Mouse (Mus musculus) liver, embryonic 13.5 days (tissue): ENCODE results near the gene Nup62. TPM values are rescaled to one million over a fixed set of nuclear protein-coding genes. Genes with fewer than 3 reads are reported as not detected.
A peak's percentile ranks its signal among the peaks of the same experiment; 100 is the strongest.

ENCODE experiments used
- ATAC-seq: fragments of 200-750 bp; cut with Nextera tagmentation; 2 replicates; pipeline ENCODE4 v1.8.0; 2017; ENCODE audit warnings: low read depth, mild to moderate bottlenecking, moderate number of reproducible peaks, moderate library complexity
- DNase-seq: peaks from one replicate; pipeline ENCODE4 v3.0.0; 2022
- H3K27ac ChIP-seq: fragments of 300-500 bp; sonication (generic); 2 replicates; pipeline ENCODE4 v1.5.1; 2015; ENCODE audit warnings: moderate library complexity, mild to moderate bottlenecking, inconsistent platforms
- H3K27me3 ChIP-seq: fragments of 300-500 bp; sonication (generic); 2 replicates; pipeline ENCODE4 v1.6.1; 2015; ENCODE audit warnings: mild to moderate bottlenecking, inconsistent platforms
- H3K36me3 ChIP-seq: fragments of 300-500 bp; sonication (generic); 2 replicates; pipeline ENCODE4 v1.6.1; 2015; ENCODE audit warnings: mild to moderate bottlenecking, inconsistent platforms
- H3K4me1 ChIP-seq: fragments of 300-500 bp; sonication (generic); replicated peaks from 2 replicates; pipeline ENCODE4 v1.6.1; 2015; ENCODE audit warnings: inconsistent platforms
- H3K4me2 ChIP-seq: fragments of 300-500 bp; sonication (generic); 2 replicates; pipeline ENCODE4 v1.6.1; 2015; ENCODE audit warnings: inconsistent platforms, mild to moderate bottlenecking, moderate library complexity
- H3K4me3 ChIP-seq: fragments of 300-500 bp; sonication (generic); replicated peaks from 2 replicates; pipeline ENCODE4 v1.5.1; 2015; ENCODE audit warnings: mild to moderate bottlenecking, inconsistent platforms
- H3K9ac ChIP-seq: fragments of 300-500 bp; sonication (generic); 2 replicates; pipeline ENCODE4 v1.6.1; 2015; ENCODE audit warnings: mild to moderate bottlenecking, inconsistent platforms
- H3K9me3 ChIP-seq: fragments of 300-500 bp; sonication (generic); replicated peaks from 2 replicates; pipeline ENCODE4 v1.6.1; 2016; ENCODE audit warnings: inconsistent platforms
- WGBS: fragments of 180-500 bp; shearing (Covaris S2); methylation state at CpG from one replicate; pipeline ENCODE4 v1.1.7; 2015; ENCODE audit not compliant: insufficient replicate concordance; 5-methylcytosine and 5-hydroxymethylcytosine counted together
- polyA plus RNA-seq: library from polyadenylated mRNA; unstranded; fragments of >200 nt; fragmentation: Nextera tagmentation; extraction: Ambion mirVana; gene quantifications from 2 replicates; pipeline ENCODE4 v1.2.1, GENCODE M21; 2015

Gene Nup62
- polyA plus RNA-seq = 60.8 and 68.9 TPM in 2 replicates

DNA sequence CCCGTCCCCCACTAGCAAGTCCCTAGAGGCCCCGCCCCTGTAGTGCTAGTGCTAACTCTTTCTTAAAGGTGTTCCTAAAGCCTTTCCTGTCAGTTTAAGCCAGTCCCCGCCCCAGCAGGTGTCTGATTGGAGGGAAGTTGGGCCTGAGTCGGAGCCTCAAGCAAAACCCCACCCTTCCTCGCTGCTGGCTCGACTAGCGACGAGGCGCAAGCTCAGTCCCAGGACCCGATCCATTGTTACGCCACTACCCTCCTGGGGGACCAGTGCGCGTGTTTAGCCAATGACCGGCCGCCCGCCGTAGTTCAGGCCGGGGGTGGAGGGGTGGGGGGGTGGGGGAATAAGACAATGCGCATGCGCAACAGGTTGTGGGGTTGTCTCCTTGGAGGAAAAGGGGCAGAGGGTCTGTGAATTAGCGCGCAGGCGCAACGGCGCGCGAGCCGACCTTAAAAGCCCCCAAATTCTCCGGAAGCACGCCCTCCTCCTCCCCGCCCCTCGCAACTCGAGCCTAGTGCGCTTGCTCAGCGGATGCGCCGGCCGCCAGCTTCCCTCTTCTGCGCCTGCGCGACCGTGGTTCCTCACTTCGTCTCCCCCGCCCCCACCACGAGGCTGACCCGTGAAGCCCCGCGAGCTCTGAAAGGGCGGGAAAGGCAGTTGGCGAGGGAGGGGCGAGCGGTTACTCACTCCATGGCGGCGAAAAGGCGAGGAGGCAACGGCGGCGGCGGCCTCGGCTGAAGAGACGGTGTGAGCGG lies at the start of gene Nup62, which contains the start of gene Il4i1:
Gene Nup62 (plus strand): TSS at position 368 of the 749 bp plus-strand sequence.
Gene Il4i1 (plus strand): TSS at position 667 of the 749 bp plus-strand sequence.
- peaks cover 46% of the 10 kb centered on the region for H3K36me3 ChIP-seq
- WGBS = under 1% methylated on average over 62 of the region's 62 CpGs
- ATAC-seq = peak; percentile 90

DNA sequence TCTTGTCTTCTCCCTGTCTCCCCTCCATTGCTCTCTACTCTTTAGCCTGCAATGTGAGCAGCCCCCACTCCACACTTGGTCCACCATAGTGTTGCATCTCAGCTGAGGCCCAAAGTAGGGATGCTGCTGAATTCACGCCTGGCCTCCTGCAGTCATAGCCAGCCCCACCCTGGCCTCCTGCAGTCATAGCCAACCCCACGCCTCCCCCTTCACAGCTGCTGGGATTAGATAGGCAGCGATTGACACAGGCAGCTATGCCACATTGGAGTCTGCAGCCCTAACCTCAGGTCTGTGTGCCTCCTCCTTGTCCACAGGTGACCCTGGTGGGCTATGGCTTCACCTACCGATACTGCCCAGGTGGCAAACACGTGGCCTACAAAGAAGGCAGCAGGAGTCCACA lies 47.8 kb upstream of the Nup62 start:
- 42% methylated on average over 5 of the region's 5 CpGs for WGBS
- Histone ChIP-seq H3K4me2 (peak overlapping the region; percentile 54), H3K27me3 (no peaks in the 10 kb centered on the region), H3K4me3 (no peak overlapping the region), H3K9me3 (no peaks in the 10 kb centered on the region), H3K36me3 (peaks cover 82% of the 10 kb centered on the region), H3K9ac (no peak overlapping the region), H3K27ac (peak overlapping the region; percentile 65), H3K4me1 (peaks cover 70% of the 10 kb centered on the region)
- ATAC-seq = peak; percentile 76
- peak; percentile 71 for DNase-seq

More for the DNA sequence above, at the start of gene Nup62, which contains the start of gene Il4i1:
- no peaks in the 10 kb centered on the region for H3K27me3 ChIP-seq
- no peaks in the 10 kb centered on the region for H3K9me3 ChIP-seq
- H3K9ac ChIP-seq = peak within 1 kb of the TSS; percentile 91
- peak within 1 kb of the TSS; percentile 95 for H3K27ac ChIP-seq
- H3K4me3 ChIP-seq = peak within 1 kb of the TSS; percentile 74
- peak within 1 kb of the TSS; percentile 79 for H3K4me2 ChIP-seq
- peaks cover 56% of the 10 kb centered on the region for H3K4me1 ChIP-seq
- DNase-seq = peak; percentile 98

DNA sequence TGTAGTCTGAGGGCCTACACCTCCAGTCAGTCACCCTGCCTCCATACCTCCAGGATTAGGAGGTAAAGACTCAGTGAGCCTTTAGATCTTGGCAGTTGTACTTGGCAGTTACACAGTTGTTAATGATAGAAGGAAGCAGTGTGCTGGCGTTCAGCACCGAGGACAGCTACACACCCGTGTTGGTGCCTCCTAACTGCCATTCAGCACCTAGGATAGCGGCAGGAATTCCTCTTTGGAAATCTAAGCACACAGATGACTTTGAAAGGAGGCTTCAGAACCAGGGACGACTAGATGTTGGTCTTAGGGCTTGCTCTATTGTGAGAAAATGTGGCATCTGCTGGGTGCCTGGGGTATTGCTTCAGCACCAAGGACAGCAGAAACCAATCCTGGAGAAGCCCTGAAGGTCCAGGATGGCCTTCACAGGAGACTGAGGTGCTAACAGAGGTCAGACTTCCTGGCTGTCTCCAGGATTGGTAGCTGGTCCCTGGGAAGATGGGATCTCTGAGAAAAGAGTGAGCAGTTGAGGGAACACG lies 45.8 kb upstream of the Nup62 start:
- Histone ChIP-seq H3K9ac (no peak overlapping the region), H3K27me3 (no peaks in the 10 kb centered on the region), H3K9me3 (no peaks in the 10 kb centered on the region), H3K4me3 (no peak overlapping the region), H3K4me2 (no peak overlapping the region), H3K27ac (peak overlapping the region; percentile 19; the same call in 1 of the 2 replicates), H3K36me3 (peaks cover 78% of the 10 kb centered on the region), H3K4me1 (peaks cover 85% of the 10 kb centered on the region)
- no peak for ATAC-seq
- peak; percentile 60 for DNase-seq
- 23% methylated on average over 6 of the region's 6 CpGs for WGBS

DNA sequence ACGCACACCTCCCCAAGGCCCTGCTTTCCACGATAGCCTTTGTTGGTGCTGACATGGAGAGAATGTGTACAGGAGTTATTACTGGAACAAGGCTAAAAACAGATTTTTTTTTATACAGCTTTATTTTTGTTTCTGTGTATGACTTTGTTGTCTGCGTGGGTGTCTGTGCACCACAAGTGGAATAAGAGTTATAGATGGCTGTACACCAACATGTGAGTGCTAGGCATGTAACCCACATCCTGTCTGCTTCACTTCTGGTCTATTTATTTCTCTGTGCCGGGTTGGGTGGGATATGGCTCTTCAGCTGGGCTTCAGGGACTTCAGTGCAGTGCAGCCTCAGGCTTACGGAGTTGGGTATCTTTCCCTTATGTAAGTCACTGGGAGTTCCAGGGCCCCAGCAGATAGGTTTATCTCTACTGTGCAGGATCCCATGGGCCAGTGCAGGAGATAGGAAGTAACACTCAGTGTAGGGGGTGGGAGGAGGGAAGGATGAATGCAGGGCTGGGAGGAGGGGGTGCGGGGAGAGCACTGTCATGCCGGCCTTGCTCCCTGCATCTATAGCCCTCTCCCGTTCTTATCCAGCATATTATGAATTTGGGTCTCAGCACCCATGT lies 43.2 kb upstream of the Nup62 start:
- Histone ChIP-seq H3K4me3 (no peak overlapping the region), H3K9ac (peak overlapping the region; percentile 44), H3K4me2 (peak overlapping the region; percentile 46), H3K36me3 (peaks cover 66% of the 10 kb centered on the region), H3K27ac (peak overlapping the region; percentile 87), H3K9me3 (no peaks in the 10 kb centered on the region), H3K4me1 (peaks cover 84% of the 10 kb centered on the region), H3K27me3 (no peaks in the 10 kb centered on the region)
- 42% methylated on average over 8 of the region's 8 CpGs for WGBS
- DNase-seq = peak; percentile 77
- ATAC-seq = peak; percentile 94

DNA sequence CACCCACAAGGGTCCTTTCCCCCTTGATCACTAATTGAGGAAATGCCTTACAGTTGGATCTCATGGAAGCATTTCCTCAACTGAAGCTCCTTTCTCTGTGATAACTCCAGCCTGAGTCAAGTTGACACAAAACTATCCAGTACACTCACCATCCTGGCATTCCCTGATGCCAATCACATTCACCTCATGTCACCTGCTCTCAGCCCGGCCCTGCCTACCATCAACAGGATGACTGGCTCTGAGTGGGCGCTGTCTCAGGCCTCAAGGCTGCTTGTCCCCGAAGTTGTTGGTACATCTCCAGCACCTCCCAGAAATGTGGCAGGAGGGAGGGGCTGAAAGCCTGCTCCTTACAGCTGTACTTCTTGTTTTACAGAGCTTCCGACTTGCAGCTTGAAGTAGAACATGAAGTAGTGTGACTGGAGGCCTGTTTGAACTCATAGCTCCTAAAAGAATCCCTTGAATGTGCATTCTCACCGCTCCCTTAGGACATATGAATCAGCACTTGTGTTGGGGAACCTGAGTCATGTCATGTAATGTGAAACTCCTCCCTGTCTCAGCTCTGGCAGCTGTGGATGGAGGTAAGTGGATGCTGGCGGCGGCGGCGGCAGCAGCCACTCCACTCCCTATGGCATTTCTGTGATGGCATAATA lies 38.9 kb upstream of the Nup62 start:
- Histone ChIP-seq H3K9me3 (no peaks in the 10 kb centered on the region), H3K4me2 (peak overlapping the region; percentile 21; the same call in 1 of the 2 replicates), H3K27me3 (no peaks in the 10 kb centered on the region), H3K4me3 (no peak overlapping the region; the same call in 1 of the 2 replicates), H3K9ac (no peak overlapping the region), H3K27ac (peak overlapping the region; percentile 89), H3K4me1 (peaks cover 48% of the 10 kb centered on the region), H3K36me3 (peaks cover 35% of the 10 kb centered on the region)
- ATAC-seq (peak; percentile 42), DNase-seq (peak; percentile 19)
- 79% methylated on average over 9 of the region's 9 CpGs for WGBS

- H3K4me3 ChIP-seq = no peak overlapping the region
- no peak overlapping the region for H3K4me2 ChIP-seq
- no peak overlapping the region for H3K9ac ChIP-seq
- peaks cover 19% of the 10 kb centered on the region for H3K36me3 ChIP-seq
- 72% methylated on average over 8 of the region's 8 CpGs for WGBS
- no peaks in the 10 kb centered on the region for H3K9me3 ChIP-seq
- peaks cover 21% of the 10 kb centered on the region for H3K4me1 ChIP-seq
- ATAC-seq = no peak
- H3K27me3 ChIP-seq = no peaks in the 10 kb centered on the region
- no peak for DNase-seq
- H3K27ac ChIP-seq = no peak overlapping the region
Measured at GRCm38 (mm10) chr7:44780101-44780500, 35.8 kb upstream of the Nup62 start.

DNA sequence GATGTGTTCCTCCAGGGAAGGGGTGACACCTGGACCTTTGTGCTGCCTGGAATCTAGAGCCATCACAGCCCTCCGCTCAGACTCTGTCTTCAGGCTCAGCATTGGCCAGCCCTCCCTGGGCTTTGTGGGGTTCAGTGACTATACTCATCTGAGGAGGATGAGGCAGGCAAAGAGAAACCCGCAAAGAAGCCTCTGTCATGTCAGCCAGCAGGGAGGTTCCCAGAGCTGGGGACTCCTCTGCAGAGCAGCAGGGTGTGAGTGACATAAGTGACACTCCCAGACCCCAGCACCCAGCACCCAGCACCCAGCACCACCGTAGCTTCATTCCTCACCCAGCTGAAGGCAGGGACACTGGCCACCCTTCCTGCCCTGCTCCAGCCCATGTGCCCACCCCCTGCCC lies 26.4 kb upstream of the Nup62 start:
- H3K4me3 ChIP-seq = no peak overlapping the region
- H3K9me3 ChIP-seq = peaks cover 6% of the 10 kb centered on the region; the same call in 1 of the 2 replicates
- H3K27ac ChIP-seq = no peak overlapping the region
- no peaks in the 10 kb centered on the region for H3K4me1 ChIP-seq
- H3K27me3 ChIP-seq = peaks cover 2% of the 10 kb centered on the region
- no peak for ATAC-seq
- no peak overlapping the region for H3K4me2 ChIP-seq
- DNase-seq = no peak
- no peak overlapping the region for H3K9ac ChIP-seq
- no peaks in the 10 kb centered on the region for H3K36me3 ChIP-seq
- 55% methylated on average over 3 of the region's 3 CpGs for WGBS

GRCm38 (mm10) chr7:44790066-44790465 lies 25.8 kb upstream of the Nup62 start:
- H3K27me3 ChIP-seq = peaks cover 2% of the 10 kb centered on the region
- H3K27ac ChIP-seq = no peak overlapping the region
- H3K9me3 ChIP-seq = peaks cover 6% of the 10 kb centered on the region; the same call in 1 of the 2 replicates
- WGBS = 61% methylated on average over 4 of the region's 4 CpGs
- no peaks in the 10 kb centered on the region for H3K36me3 ChIP-seq
- H3K4me3 ChIP-seq = no peak overlapping the region
- no peaks in the 10 kb centered on the region for H3K4me1 ChIP-seq
- ATAC-seq = no peak
- H3K4me2 ChIP-seq = no peak overlapping the region
- no peak for DNase-seq
- H3K9ac ChIP-seq = no peak overlapping the region

DNA sequence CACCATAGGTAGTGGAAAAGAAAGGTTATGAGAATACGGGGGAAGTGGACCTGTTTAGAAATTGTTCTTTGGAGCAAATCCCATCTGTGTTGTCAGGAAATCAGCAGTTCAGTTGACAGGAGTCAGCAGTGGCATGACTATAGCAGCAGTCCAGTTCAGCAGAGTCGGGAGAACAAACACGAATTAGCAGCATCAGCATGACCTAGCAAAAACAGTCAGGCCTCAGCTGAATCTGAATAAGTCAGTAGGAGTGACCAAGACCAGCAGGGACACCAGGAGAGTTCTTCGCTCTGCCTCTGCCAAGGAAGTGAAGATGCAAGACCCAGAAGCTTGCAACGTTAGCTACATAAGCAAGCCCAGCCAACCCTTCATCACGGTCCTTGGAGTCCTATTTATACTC lies 23.1 kb upstream of the Nup62 start:
- H3K4me1 ChIP-seq = no peaks in the 10 kb centered on the region
- peak; percentile 31 for DNase-seq
- WGBS = 68% methylated on average over 6 of the region's 6 CpGs
- H3K27me3 ChIP-seq = peaks cover 2% of the 10 kb centered on the region
- peaks cover 10% of the 10 kb centered on the region for H3K9me3 ChIP-seq
- H3K9ac ChIP-seq = no peak overlapping the region
- no peak for ATAC-seq
- no peak overlapping the region for H3K4me3 ChIP-seq
- no peaks in the 10 kb centered on the region for H3K36me3 ChIP-seq
- H3K27ac ChIP-seq = no peak overlapping the region
- no peak overlapping the region for H3K4me2 ChIP-seq

GRCm38 (mm10) chr7:44808927-44809326 lies 7.0 kb upstream of the Nup62 start:
- WGBS = 41% methylated on average over 2 of the region's 2 CpGs
- no peak for DNase-seq
- Histone ChIP-seq H3K9me3 (no peaks in the 10 kb centered on the region), H3K27me3 (0 out of 2 replicates have a peak, but pooled peaks cover 4% of the 10 kb centered on the region), H3K4me3 (no peak overlapping the region), H3K36me3 (peaks cover 21% of the 10 kb centered on the region), H3K4me1 (peaks cover under 1% of the 10 kb centered on the region; the same call in 1 of the 2 replicates), H3K27ac (no peak overlapping the region), H3K9ac (no peak overlapping the region), H3K4me2 (no peak overlapping the region)
- no peak for ATAC-seq

DNA sequence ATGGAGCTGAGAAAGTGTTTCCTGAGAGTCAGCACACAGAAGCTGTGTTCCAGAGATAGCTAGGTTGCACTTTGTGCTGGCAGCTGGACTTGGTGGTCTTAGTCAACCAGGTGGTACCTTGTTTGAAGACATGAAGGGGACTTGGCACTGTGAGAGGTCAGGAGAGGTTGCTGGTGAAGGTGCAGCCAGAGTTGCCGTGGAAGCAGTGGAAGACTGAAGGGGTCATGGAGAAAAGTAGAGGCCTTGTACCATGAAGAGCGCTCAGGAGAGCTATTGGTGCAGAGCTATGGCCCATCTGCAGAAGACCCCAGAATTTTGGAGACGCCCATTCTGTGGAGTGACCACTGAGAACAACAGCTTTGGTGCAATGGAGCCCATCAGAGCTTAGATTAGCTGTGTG lies 6.4 kb upstream of the Nup62 start:
- H3K4me1 ChIP-seq = peaks cover 6% of the 10 kb centered on the region; the same call in 1 of the 2 replicates
- H3K9me3 ChIP-seq = no peaks in the 10 kb centered on the region
- ATAC-seq = no peak
- H3K4me2 ChIP-seq = no peak overlapping the region
- H3K9ac ChIP-seq = no peak overlapping the region
- no peak overlapping the region for H3K27ac ChIP-seq
- 0 out of 2 replicates have a peak, but pooled peaks cover 4% of the 10 kb centered on the region for H3K27me3 ChIP-seq
- 78% methylated on average over 3 of the region's 3 CpGs for WGBS
- H3K4me3 ChIP-seq = no peak overlapping the region
- no peak for DNase-seq
- peaks cover 26% of the 10 kb centered on the region for H3K36me3 ChIP-seq
